Mouse (Mus musculus) CD4-positive, CD25-positive, alpha-beta regulatory T cell, adult 2 months (primary cell): ENCODE measurements around the gene Naa25.
A peak's percentile ranks its signal among the peaks of the same experiment; 100 is the strongest.

Experiments used
- DNase-seq: peaks from one replicate; pipeline ENCODE4 v3.0.0-alpha.2; 2012; ENCODE audit warnings: low read depth, low spot score

The Naa25 gene

DNA sequence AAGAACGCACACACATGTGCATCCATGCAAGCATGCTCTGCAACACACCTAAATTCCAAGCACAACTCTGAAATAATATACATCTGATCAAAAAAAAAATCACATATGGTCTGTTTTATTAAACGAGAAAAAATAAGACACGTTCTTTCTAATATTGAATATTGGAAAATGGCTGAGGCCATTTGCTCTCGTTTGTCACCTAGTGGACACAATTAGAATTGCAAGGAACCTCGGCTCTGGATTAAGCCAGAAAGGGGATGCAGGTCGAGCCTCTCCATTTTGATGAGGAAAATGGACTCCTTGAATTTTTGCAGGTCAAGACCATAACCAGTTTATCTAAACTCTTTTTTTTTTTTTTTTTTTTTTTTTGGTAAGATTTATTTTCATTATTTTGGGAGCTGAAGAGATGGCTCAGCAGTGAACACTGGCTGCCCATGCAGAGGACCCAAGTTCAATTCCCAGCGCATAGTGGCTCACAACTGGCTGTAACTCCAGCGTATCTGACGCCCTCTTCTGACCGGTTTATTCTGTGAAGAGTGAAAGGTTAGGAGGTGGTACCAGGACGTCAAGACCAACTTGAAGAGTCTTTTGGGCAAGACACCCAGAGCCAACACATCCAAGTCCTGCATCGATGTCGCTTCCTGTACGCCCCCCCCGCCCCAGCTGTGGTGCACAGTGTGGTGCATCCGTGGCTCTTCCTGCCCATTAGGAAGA lies 4.9 kb upstream of the Naa25 start:
- DNase-seq: peak; percentile 72

- no peak for DNase-seq
These were observed 4.3 kb upstream of the Naa25 start for GRCm38 (mm10) chr5:121393402-121393801.

DNA sequence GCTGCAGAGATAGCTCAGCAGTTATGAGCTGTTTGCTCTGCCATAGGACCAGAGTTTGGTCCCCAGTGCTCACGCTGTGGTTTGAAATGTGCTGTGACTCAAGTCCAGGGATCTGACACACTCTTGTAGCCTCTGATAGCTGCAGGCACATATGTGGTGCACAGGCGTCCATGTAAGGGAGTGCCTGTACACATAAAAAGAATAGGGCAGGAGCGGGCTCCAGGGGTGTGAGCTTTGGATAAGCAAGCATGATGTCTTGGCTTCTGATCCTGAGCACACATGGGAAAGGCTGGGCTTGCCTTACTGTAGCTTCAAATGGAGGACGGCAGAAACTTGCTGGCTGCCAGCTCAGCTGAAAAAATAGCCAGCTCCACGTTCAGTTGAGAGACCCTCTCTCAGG lies 2.1 kb upstream of the Naa25 start:
- DNase-seq: no peak

DNA sequence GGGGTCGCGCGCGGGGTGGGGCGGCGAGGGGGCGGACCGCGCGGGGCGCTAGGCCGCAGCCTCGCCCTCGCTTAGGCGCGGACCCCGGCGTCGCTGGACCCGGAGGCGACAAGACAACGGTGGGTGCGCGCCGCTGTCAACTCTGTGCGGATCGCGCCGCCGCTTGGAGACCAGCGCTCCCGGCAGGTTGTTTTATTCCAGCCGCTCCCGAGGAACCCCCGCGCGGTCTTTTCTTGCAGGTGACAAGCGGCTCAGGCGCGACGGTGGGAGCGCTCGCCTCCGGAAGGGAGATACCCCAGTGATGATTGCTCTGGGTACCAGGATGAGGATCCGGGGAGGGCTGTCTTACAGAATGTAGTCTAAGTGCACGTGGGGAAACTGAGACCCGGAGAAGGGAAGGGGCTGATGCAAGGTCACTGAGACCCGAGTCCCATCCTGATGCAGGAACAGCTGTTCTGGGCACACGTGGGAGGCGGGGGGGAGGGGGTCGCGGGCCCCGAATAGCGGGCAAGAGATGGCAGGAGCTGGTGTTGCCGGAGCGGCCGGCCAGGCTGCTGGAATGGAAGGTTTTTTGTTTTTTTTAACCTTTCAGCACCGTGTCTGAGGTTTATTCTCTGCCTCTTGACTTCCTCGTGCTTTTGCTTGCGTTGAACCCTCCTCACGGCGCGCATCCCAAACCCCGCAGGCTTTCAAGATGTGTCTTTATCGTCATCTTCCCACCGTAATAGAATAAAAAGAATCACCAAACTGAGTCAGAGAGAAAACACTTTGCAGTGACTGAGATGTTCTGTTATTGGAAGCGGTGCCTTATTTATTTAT lies 619 bp downstream of the Naa25 start:
- no peak for DNase-seq

GRCm38 (mm10) chr5:121398965-121399462 lies 1.3 kb downstream of the Naa25 start:
- no peak for DNase-seq

- no peak for DNase-seq
These were observed 1.8 kb downstream of the Naa25 start for GRCm38 (mm10) chr5:121399540-121399939.

GRCm38 (mm10) chr5:121400064-121400463 lies 2.3 kb downstream of the Naa25 start:
- no peak for DNase-seq

GRCm38 (mm10) chr5:121400849-121401248 lies 3.1 kb downstream of the Naa25 start:
- no peak for DNase-seq

DNA sequence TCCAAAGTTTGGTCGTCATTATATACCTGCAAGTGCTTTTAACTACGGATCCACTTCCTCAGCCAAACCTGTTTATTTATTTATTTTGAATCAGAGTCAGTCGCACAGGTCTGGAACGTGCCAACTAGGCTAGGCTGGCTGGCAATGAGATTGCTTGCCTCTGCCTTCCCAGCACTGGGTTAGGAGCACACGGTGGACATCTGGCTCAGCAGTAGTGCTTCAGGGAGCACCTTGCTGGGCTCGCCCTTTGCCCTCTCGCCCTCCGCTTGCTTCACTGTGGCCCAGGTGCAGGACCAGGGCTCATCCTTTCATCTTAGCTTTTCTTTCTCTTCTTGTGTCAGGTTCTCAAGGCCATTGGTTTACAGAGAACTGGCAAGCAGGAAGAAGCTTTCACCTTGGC lies 10.1 kb downstream of the Naa25 start:
- DNase-seq: no peak

DNA sequence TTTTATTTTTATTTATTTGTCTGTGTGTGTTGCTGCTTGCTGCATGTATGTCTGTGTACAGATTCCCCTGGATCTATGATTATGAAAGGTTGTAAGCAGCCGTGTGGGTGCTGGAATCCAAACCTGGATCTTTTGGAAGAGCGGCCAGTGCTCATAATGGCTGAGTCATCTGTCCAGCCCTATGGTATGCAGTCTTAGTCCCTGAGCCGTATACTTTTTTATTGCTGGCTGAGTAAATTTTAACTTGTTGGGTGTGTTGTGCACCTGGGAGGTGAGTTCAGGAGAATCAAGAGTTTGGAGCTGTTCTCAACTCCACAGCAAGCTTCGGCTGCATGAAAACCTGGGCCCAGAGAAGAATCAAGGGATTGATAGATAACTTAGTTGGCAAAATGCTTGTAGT lies 13.2 kb downstream of the Naa25 start:
- no peak for DNase-seq

DNA sequence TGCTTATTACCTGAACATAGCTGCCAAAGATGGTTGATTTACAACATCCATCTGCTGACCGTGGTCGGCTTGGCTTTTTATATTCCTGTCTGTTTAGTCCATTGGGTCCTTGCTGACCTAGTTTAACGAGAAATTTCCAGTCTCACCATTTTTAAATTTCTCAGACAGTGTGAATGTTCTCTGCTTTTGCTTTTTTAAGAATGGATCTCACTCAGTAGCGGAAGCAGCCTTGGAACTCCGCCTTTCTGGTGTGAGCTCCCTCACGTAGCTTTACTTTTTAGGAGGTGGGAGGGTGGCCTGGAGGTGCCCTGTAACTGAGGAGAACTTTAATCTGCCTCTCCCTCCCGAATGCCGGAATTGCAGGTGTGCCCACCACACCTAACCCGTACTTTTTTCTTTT lies 23.0 kb downstream of the Naa25 start:
- no peak for DNase-seq

DNA sequence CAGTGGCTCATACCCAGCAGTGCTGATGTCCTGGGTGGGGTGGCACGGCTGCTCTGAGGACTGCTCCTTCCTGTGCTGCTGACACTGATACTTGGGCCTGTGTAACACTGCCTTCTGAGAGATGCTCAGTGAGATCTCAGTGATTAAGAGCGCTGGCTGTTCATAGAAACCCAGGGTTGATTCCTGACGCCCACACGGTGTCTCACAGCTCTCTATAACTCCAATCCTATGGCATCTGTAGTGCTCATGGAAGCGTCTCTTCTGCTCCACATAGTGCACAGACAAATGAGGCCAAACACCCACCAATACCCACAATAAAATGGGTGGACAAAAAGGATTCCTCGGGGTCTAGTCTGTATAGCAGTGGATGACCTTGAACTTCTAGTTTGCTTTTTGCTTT lies 25.1 kb downstream of the Naa25 start:
- DNase-seq: no peak

DNA sequence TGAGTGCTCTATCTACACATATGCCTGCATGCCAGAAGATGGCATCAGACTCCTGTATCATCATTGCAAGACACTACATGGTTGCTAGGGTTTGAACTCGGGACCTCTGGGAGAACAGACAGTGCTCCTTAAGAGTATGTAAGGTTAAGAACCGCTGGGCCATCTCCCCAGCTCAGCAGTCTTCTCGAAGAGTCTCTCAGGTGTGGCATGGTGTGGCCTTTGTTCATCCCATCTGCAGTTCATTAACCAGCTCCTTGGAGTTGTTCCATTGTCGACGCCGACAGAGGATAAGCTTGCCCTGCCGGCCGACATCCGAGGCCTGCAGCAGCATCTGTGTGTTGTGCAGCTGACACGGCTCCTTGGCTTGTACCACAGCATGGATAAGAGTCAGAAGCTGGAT lies 25.6 kb downstream of the Naa25 start:
- no peak for DNase-seq

- no peak for DNase-seq
These were observed 31.2 kb downstream of the Naa25 start for GRCm38 (mm10) chr5:121428954-121429353.

- DNase-seq: no peak
These were observed 40.4 kb downstream of the Naa25 start for GRCm38 (mm10) chr5:121438131-121438530.

GRCm38 (mm10) chr5:121438756-121439155 lies 41.0 kb downstream of the Naa25 start:
- no peak for DNase-seq

GRCm38 (mm10) chr5:121443548-121443947 lies 45.8 kb downstream of the Naa25 start:
- DNase-seq: peak; percentile 64

GRCm38 (mm10) chr5:121444870-121445269 lies 47.1 kb downstream of the Naa25 start:
- no peak for DNase-seq

DNA sequence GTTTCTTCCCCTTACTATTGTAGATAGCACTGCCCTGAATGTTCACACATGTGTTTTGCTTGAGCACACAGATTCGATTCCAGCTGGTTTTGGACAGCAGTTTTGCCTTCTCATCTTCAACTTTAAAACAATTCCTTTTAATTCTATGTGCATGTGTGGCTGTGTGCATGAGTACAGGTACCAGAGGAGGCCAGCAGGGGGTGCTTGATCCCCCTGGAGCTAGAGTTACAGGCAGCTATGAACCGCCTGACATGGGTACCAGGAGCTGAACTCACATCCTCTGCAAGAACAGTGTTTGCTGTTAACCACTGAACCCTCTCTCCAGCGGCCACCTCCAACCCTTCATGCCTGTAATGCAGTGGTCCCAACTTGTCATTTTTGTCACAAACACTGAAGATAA lies 50.7 kb downstream of the Naa25 start:
- peak; percentile 55 for DNase-seq

GRCm38 (mm10) chr5:121449976-121450375 lies 52.2 kb downstream of the Naa25 start:
- DNase-seq: peak; percentile 81

GRCm38 (mm10) chr5:121450476-121450875 lies 52.7 kb downstream of the Naa25 start:
- DNase-seq: no peak

DNA sequence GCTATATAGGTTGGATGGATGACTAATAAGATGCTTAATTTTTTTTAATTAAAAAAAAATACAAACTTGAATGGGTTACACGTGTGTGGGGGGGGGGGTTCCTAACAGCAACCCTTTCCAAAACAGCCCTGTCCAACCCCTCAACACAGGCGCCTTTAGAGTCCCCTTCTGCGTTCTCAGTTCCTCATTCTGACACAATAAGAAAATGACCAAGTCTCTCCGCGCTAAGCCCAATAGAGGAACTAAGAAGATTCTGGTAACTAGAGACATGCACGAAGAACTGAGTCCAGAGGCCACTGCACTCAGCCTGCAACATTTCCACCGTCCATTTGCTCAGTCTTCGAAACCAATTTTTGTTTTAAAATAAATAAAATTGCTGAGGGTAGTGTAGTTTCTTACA lies 53.5 kb downstream of the Naa25 start:
- peak; percentile 15 for DNase-seq

GRCm38 (mm10) chr5:121451644-121452025 lies 53.9 kb downstream of the Naa25 start, which contains the start of gene Tmem116:
TSS of gene Tmem116 (plus strand) at chr5:121451893.
- peak; percentile 53 for DNase-seq
